Mouse (Mus musculus) testis, adult 2 months (tissue): ENCODE measurements at regions not wholly inside any gene's neighbourhood (a gene's known extent, or its start where the extent isn't known, plus 50 kb on each side); places are given as distances from the start of the nearest gene placed in this dataset.

Experiments
- CTCF ChIP-seq: fragments of 200-500 bp; IDR thresholded peaks from 2 replicates; pipeline ENCODE4 v1.5.1; 2012; ENCODE audit warnings: low read depth, mild to moderate bottlenecking, inconsistent platforms, low read length, moderate library complexity; ENCODE audit not compliant: control insufficient read depth, insufficient read depth, insufficient replicate concordance
- POLR2A ChIP-seq: fragments of 200-500 bp; IDR thresholded peaks from 2 replicates; pipeline ENCODE4 v1.6.1; 2012; ENCODE audit warnings: low read depth, mild to moderate bottlenecking, inconsistent platforms, low read length, moderate library complexity; ENCODE audit not compliant: control insufficient read depth

DNA sequence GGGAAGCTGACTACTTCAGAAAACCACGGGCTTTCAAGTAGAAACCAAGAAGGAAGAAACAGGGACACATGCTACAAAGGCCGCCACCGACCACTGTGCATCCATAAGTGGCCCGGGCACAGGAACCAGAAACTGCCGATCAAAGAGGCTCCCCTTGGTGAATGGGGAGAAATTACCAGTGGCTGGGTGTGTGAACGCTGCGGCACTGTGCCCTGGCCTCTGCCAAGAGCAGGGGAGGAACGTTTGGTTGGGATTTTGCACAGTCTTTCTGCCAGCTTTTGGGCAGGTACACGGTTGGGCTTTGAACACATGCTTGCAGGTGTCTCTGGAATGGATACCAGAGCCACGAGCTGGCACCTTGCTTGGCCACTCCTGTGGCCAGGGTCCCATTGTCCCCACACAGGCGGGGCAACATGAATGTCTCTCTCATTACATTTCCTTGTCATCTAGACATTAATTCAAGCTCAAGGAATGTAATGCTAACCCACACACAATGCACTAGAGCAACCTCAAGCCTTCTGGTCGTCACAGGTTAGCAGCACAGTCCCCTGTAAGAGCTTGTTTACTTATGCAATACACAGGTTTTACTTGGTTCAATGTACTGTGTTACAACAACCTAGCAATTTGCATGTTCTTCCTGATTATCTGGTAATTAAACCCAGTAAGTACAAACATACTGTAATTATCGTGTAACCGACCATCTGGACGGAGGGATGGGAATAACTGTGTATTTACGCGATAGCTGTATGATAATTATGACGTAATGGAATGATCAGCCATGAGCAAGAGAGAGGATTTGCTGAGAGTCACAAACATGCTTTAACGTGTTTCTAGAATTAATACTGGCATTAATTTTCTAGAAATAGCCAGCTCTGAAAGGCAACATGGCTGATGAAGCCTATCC is 90.9 kb upstream of the Sall1 start:
- no peak for TF ChIP-seq CTCF
- TF ChIP-seq POLR2A: no peak
